Mouse (Mus musculus): ENCODE data around the gene Col28a1. TPM values are rescaled to one million over a fixed set of nuclear protein-coding genes. Genes with fewer than 3 reads are reported as not detected.

Col28a1 gene
- polyA plus RNA-seq, 1 experiment from 2014 or later, result not detected

- DNase-seq (ENCODE audit: low spot score) (no peak), ATAC-seq (replicated peaks; ENCODE audit: low FRiP score) (no peak)
- 58% methylated on average over 10 of the region's 10 CpGs for WGBS
- Histone ChIP-seq H3K36me3 (ENCODE audit: control insufficient read depth, insufficient read depth, low read length) (no peaks in the 10 kb centered on the region), H3K4me1 (replicated peaks; ENCODE audit: control insufficient read depth, insufficient read depth, low read length) (no peaks in the 10 kb centered on the region), H3K9ac (ENCODE audit: low read depth, low read length) (no peak overlapping the region), H3K27ac (ENCODE audit: low read depth, low read length) (no peak overlapping the region), H3K4me2 (no peak overlapping the region), H3K27me3 (replicated peaks; ENCODE audit: control insufficient read depth, insufficient read depth, low read length) (no peaks in the 10 kb centered on the region), H3K4me3 (ENCODE audit: low read depth, low read length) (no peak overlapping the region), H3K9me3 (ENCODE audit: control insufficient read depth, low read length) (no peaks in the 10 kb centered on the region)
These were observed 13.9 kb downstream of the Col28a1 start for GRCm38 (mm10) chr6:8178397-8178941.

- DNase-seq (ENCODE audit: low spot score) (no peak), ATAC-seq (replicated peaks; ENCODE audit: low FRiP score) (no peak)
- Histone ChIP-seq H3K36me3 (ENCODE audit: control insufficient read depth, insufficient read depth, low read length) (no peaks in the 10 kb centered on the region), H3K9me3 (ENCODE audit: control insufficient read depth, low read length) (no peaks in the 10 kb centered on the region), H3K27me3 (replicated peaks; ENCODE audit: control insufficient read depth, insufficient read depth, low read length) (no peaks in the 10 kb centered on the region), H3K4me1 (replicated peaks; ENCODE audit: control insufficient read depth, insufficient read depth, low read length) (no peaks in the 10 kb centered on the region), H3K27ac (ENCODE audit: low read depth, low read length) (no peak overlapping the region), H3K4me3 (ENCODE audit: low read depth, low read length) (no peak overlapping the region), H3K9ac (ENCODE audit: low read depth, low read length) (no peak overlapping the region), H3K4me2 (no peak overlapping the region)
- WGBS, result 85% methylated on average over 2 of the region's 2 CpGs
These were observed 16.3 kb downstream of the Col28a1 start for GRCm38 (mm10) chr6:8176116-8176515.

GRCm38 (mm10) chr6:8175346-8175745, 17.1 kb downstream of the Col28a1 start:
- Histone ChIP-seq H3K4me2 (no peak overlapping the region), H3K36me3 (ENCODE audit: control insufficient read depth, insufficient read depth, low read length) (no peaks in the 10 kb centered on the region), H3K4me3 (ENCODE audit: low read depth, low read length) (no peak overlapping the region), H3K27ac (ENCODE audit: low read depth, low read length) (no peak overlapping the region), H3K9me3 (ENCODE audit: control insufficient read depth, low read length) (no peaks in the 10 kb centered on the region), H3K9ac (ENCODE audit: low read depth, low read length) (no peak overlapping the region), H3K27me3 (replicated peaks; ENCODE audit: control insufficient read depth, insufficient read depth, low read length) (no peaks in the 10 kb centered on the region), H3K4me1 (replicated peaks; ENCODE audit: control insufficient read depth, insufficient read depth, low read length) (no peaks in the 10 kb centered on the region)
- WGBS, result 85% methylated on average over 7 of the region's 7 CpGs
- no peak for ATAC-seq (replicated peaks; ENCODE audit: low FRiP score)
- no peak for DNase-seq (ENCODE audit: low spot score)

GRCm38 (mm10) chr6:8174062-8174461, 18.4 kb downstream of the Col28a1 start:
- no peak for ATAC-seq (replicated peaks; ENCODE audit: low FRiP score)
- no peak for DNase-seq (ENCODE audit: low spot score)
- no peak overlapping the region for H3K4me3 ChIP-seq (ENCODE audit: low read depth, low read length)

GRCm38 (mm10) chr6:8172101-8172500, 20.3 kb downstream of the Col28a1 start:
- Histone ChIP-seq H3K9ac (ENCODE audit: low read depth, low read length) (no peak overlapping the region), H3K27ac (ENCODE audit: low read depth, low read length) (no peak overlapping the region), H3K4me2 (no peak overlapping the region), H3K27me3 (replicated peaks; ENCODE audit: control insufficient read depth, insufficient read depth, low read length) (no peaks in the 10 kb centered on the region), H3K4me3 (ENCODE audit: low read depth, low read length) (no peak overlapping the region), H3K36me3 (ENCODE audit: control insufficient read depth, insufficient read depth, low read length) (no peaks in the 10 kb centered on the region), H3K4me1 (replicated peaks; ENCODE audit: control insufficient read depth, insufficient read depth, low read length) (no peaks in the 10 kb centered on the region), H3K9me3 (ENCODE audit: control insufficient read depth, low read length) (no peaks in the 10 kb centered on the region)
- 63% methylated on average over 1 of the region's 1 CpGs for WGBS
- DNase-seq (ENCODE audit: low spot score) (no peak), ATAC-seq (replicated peaks; ENCODE audit: low FRiP score) (no peak)

More at GRCm38 (mm10) chr6:8174062-8174461, 18.4 kb downstream of the Col28a1 start:
- Histone ChIP-seq H3K27me3 (replicated peaks; ENCODE audit: control insufficient read depth, insufficient read depth, low read length) (no peaks in the 10 kb centered on the region), H3K9ac (ENCODE audit: low read depth, low read length) (no peak overlapping the region), H3K27ac (ENCODE audit: low read depth, low read length) (no peak overlapping the region), H3K9me3 (ENCODE audit: control insufficient read depth, low read length) (no peaks in the 10 kb centered on the region), H3K4me1 (replicated peaks; ENCODE audit: control insufficient read depth, insufficient read depth, low read length) (no peaks in the 10 kb centered on the region), H3K36me3 (ENCODE audit: control insufficient read depth, insufficient read depth, low read length) (no peaks in the 10 kb centered on the region), H3K4me2 (no peak overlapping the region)
- WGBS, result 24% methylated on average over 2 of the region's 2 CpGs

GRCm38 (mm10) chr6:8164741-8165140, 27.7 kb downstream of the Col28a1 start:
- no peak overlapping the region for H3K27ac ChIP-seq (ENCODE audit: low read depth, low read length)
- H3K9me3 ChIP-seq (ENCODE audit: control insufficient read depth, low read length), result no peaks in the 10 kb centered on the region
- H3K4me1 ChIP-seq (replicated peaks; ENCODE audit: control insufficient read depth, insufficient read depth, low read length), result no peaks in the 10 kb centered on the region
- ATAC-seq (replicated peaks; ENCODE audit: low FRiP score), result no peak
- H3K36me3 ChIP-seq (ENCODE audit: control insufficient read depth, insufficient read depth, low read length), result no peaks in the 10 kb centered on the region
- H3K4me3 ChIP-seq (ENCODE audit: low read depth, low read length), result no peak overlapping the region
- DNase-seq (ENCODE audit: low spot score), result no peak
- no peak overlapping the region for H3K4me2 ChIP-seq
- H3K27me3 ChIP-seq (replicated peaks; ENCODE audit: control insufficient read depth, insufficient read depth, low read length), result no peaks in the 10 kb centered on the region
- no peak overlapping the region for H3K9ac ChIP-seq (ENCODE audit: low read depth, low read length)
- 39% methylated on average over 1 of the region's 1 CpGs for WGBS

- no peak overlapping the region for H3K9ac ChIP-seq (ENCODE audit: low read depth, low read length)
- H3K36me3 ChIP-seq (ENCODE audit: control insufficient read depth, insufficient read depth, low read length), result no peaks in the 10 kb centered on the region
- no peak for DNase-seq (ENCODE audit: low spot score)
- no peaks in the 10 kb centered on the region for H3K9me3 ChIP-seq (ENCODE audit: control insufficient read depth, low read length)
- no peak overlapping the region for H3K4me3 ChIP-seq (ENCODE audit: low read depth, low read length)
- 53% methylated on average over 2 of the region's 2 CpGs for WGBS
- H3K27me3 ChIP-seq (replicated peaks; ENCODE audit: control insufficient read depth, insufficient read depth, low read length), result no peaks in the 10 kb centered on the region
- no peaks in the 10 kb centered on the region for H3K4me1 ChIP-seq (replicated peaks; ENCODE audit: control insufficient read depth, insufficient read depth, low read length)
- no peak overlapping the region for H3K27ac ChIP-seq (ENCODE audit: low read depth, low read length)
- no peak overlapping the region for H3K4me2 ChIP-seq
- no peak for ATAC-seq (replicated peaks; ENCODE audit: low FRiP score)
These were observed 32.4 kb downstream of the Col28a1 start for GRCm38 (mm10) chr6:8160001-8160400.

GRCm38 (mm10) chr6:8157121-8157520, 35.3 kb downstream of the Col28a1 start:
- ATAC-seq (replicated peaks; ENCODE audit: low FRiP score) (no peak), DNase-seq (ENCODE audit: low spot score) (no peak)
- Histone ChIP-seq H3K9me3 (ENCODE audit: control insufficient read depth, low read length) (no peaks in the 10 kb centered on the region), H3K36me3 (ENCODE audit: control insufficient read depth, insufficient read depth, low read length) (no peaks in the 10 kb centered on the region), H3K4me3 (ENCODE audit: low read depth, low read length) (no peak overlapping the region), H3K4me1 (replicated peaks; ENCODE audit: control insufficient read depth, insufficient read depth, low read length) (no peaks in the 10 kb centered on the region), H3K27ac (ENCODE audit: low read depth, low read length) (no peak overlapping the region), H3K9ac (ENCODE audit: low read depth, low read length) (no peak overlapping the region), H3K27me3 (replicated peaks; ENCODE audit: control insufficient read depth, insufficient read depth, low read length) (no peaks in the 10 kb centered on the region), H3K4me2 (no peak overlapping the region)

- Histone ChIP-seq H3K27ac (ENCODE audit: low read depth, low read length) (no peak overlapping the region), H3K36me3 (ENCODE audit: control insufficient read depth, insufficient read depth, low read length) (no peaks in the 10 kb centered on the region), H3K4me2 (no peak overlapping the region), H3K9ac (ENCODE audit: low read depth, low read length) (no peak overlapping the region), H3K4me3 (ENCODE audit: low read depth, low read length) (no peak overlapping the region), H3K4me1 (replicated peaks; ENCODE audit: control insufficient read depth, insufficient read depth, low read length) (no peaks in the 10 kb centered on the region), H3K27me3 (replicated peaks; ENCODE audit: control insufficient read depth, insufficient read depth, low read length) (no peaks in the 10 kb centered on the region), H3K9me3 (ENCODE audit: control insufficient read depth, low read length) (no peaks in the 10 kb centered on the region)
- 54% methylated on average over 10 of the region's 10 CpGs for WGBS
- ATAC-seq (replicated peaks; ENCODE audit: low FRiP score) (no peak), DNase-seq (ENCODE audit: low spot score) (no peak)
These were observed 39.7 kb downstream of the Col28a1 start for GRCm38 (mm10) chr6:8152551-8153361.
